Mouse (Mus musculus): ENCODE results near the gene Gm20388. TPM values are rescaled to one million over a fixed set of nuclear protein-coding genes. Genes with fewer than 3 reads are reported as not detected.

Gm20388 gene
- polyA plus RNA-seq, 1 experiment from 2014 or later = 7.4 TPM

DNA sequence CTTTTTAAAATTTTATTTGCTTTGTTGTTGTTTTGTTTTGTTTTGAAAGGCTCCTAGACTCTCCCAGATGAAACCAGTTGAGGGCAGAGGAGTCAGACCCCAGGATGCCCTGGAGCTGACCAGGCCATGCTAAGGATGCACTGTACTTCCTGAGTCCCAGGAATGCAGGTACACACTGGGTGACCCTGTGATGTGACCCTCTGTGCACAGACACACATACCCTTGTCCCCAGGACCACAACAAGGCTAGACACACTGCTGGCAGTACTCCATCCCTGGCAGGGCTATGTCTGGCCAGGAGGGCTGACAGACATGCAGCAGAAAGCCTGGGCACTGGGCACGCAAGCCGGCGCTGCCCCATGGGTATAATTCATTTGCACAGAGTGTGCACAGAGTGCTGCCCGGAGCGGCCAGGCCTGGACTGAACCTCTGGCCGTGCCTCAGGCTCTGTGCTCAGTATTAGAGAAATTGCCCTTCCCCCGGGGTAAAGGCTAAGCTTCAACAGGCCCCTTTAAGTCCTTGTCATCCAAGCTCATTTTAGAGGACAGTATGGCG lies 2856.1 kb downstream of the Gm20388 start:
- Histone ChIP-seq H3K4me1 (ENCODE audit: control insufficient read depth, insufficient read depth, low read length) (no peaks in the 10 kb centered on the region), H3K36me3 (ENCODE audit: control insufficient read depth, insufficient read depth, low read length) (no peaks in the 10 kb centered on the region), H3K9ac (ENCODE audit: low read length) (no peak overlapping the region), H3K27me3 (ENCODE audit: control insufficient read depth, insufficient read depth, low read length) (no peaks in the 10 kb centered on the region), H3K27ac (ENCODE audit: low read length) (no peak overlapping the region), H3K9me3 (replicated peaks; ENCODE audit: control insufficient read depth, low read length) (no peaks in the 10 kb centered on the region), H3K4me3 (replicated peaks; ENCODE audit: low read length) (no peak overlapping the region), H3K4me2 (ENCODE audit: low read depth, low read length) (no peak overlapping the region)
- no peak for ATAC-seq (ENCODE audit: insufficient read depth, low FRiP score)
- WGBS = 71% methylated on average over 8 of the region's 8 CpGs

DNA sequence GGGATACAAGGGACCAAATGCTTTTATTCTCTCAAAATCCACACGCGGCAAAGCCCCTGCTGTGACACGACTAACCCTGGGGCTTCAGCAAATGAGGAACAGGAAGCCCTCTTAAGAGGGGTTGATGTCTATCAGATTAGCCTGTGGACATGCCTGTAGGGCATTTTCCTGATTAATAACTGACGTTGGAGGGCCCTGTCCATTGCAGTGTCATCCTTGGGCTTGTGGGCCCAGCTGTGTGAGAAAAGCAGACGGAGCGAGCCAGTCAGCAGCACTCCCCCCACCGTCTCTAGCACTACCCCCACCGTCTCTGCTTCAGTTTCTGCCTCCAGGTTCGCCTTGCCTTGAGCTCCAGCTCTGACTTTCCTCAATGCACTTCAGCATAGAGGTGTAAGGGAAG lies 2856.6 kb downstream of the Gm20388 start:
- no peak for ATAC-seq (ENCODE audit: insufficient read depth, low FRiP score)
- Histone ChIP-seq H3K4me3 (replicated peaks; ENCODE audit: low read length) (no peak overlapping the region), H3K9me3 (replicated peaks; ENCODE audit: control insufficient read depth, low read length) (no peaks in the 10 kb centered on the region), H3K36me3 (ENCODE audit: control insufficient read depth, insufficient read depth, low read length) (no peaks in the 10 kb centered on the region), H3K4me1 (ENCODE audit: control insufficient read depth, insufficient read depth, low read length) (no peaks in the 10 kb centered on the region), H3K27me3 (ENCODE audit: control insufficient read depth, insufficient read depth, low read length) (no peaks in the 10 kb centered on the region), H3K27ac (ENCODE audit: low read length) (no peak overlapping the region), H3K9ac (ENCODE audit: low read length) (no peak overlapping the region), H3K4me2 (ENCODE audit: low read depth, low read length) (no peak overlapping the region)
- WGBS = 60% methylated on average over 9 of the region's 9 CpGs

DNA sequence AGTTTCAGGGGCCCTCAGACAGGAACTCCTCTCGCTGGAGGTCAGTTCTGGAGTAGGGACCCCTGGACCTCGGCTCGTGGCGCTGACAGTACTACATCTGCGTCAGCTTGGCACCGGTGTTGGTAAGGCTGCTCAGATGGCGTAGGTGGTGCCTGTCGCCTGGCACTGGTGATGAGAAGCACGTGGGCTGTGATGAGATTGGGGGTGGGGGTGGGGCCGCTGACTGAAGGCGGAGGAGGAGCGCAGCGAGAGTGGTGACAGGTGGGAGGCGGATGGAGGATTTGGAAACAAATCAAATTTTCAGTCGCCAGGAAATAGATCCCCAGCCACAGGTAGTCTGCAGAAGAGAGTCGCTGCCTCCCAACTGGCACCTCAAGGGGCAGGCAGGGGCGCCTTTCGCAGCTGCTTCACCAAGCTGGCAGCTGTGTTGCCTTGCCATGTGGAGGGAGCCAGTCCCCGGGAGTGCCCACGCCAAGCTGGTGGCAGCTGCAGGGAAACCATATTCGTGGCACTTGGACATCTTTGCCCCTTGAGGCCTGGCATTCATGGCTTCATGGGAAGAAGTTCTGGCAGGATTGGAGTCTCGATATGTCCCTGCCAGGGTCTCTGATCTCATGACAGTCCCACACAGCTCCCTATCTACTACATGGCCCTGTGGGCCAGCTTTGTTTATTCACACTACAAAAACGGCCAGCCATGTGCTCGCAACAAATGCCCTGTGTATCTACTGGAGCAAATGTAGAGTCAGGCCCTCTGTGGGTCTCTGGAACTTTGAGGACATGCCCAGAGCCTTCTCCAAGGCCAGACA lies 2858.8 kb downstream of the Gm20388 start:
- Histone ChIP-seq H3K9ac (ENCODE audit: low read length) (no peak overlapping the region), H3K27me3 (ENCODE audit: control insufficient read depth, insufficient read depth, low read length) (no peaks in the 10 kb centered on the region), H3K4me1 (ENCODE audit: control insufficient read depth, insufficient read depth, low read length) (no peaks in the 10 kb centered on the region), H3K4me2 (ENCODE audit: low read depth, low read length) (no peak overlapping the region), H3K27ac (ENCODE audit: low read length) (no peak overlapping the region), H3K9me3 (replicated peaks; ENCODE audit: control insufficient read depth, low read length) (no peaks in the 10 kb centered on the region), H3K36me3 (ENCODE audit: control insufficient read depth, insufficient read depth, low read length) (no peaks in the 10 kb centered on the region), H3K4me3 (replicated peaks; ENCODE audit: low read length) (no peak overlapping the region)
- ATAC-seq (ENCODE audit: insufficient read depth, low FRiP score) = no peak
- WGBS = 55% methylated on average over 24 of the region's 24 CpGs

DNA sequence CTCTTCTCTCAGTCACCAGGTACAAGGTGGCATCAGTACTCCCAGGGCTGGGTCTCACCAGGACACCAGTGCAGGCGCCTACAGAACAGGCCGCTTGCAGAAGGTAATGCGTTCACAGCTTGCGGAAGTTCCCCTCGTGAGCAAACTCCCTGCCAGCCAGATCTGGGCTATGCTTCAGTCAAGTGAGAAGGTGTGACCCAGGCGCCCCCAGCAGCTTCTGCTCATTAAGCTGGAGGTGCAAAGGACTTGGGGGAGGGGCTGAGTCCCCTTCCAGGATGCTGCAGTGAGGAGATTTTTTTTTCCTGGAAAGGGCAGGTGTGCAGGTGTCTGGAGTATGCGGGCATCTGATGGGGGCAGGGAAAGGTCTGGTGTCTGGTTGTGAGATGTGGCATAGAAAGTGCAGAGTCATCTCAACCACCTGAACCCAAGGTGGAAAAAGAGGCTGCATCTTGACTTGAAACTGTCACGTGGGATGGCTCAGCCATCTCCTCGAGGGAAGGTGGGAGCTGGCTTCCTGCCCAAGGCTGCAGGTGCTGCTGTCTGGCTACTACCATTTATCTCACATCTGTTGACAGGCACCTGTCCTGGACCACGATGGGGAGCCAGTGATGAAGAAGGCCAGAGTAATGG lies 2861.9 kb downstream of the Gm20388 start:
- H3K9me3 ChIP-seq (replicated peaks; ENCODE audit: control insufficient read depth, low read length) = no peaks in the 10 kb centered on the region
- no peak for ATAC-seq (ENCODE audit: insufficient read depth, low FRiP score)
- H3K27ac ChIP-seq (ENCODE audit: low read length) = no peak overlapping the region
- no peak overlapping the region for H3K4me2 ChIP-seq (ENCODE audit: low read depth, low read length)
- H3K4me3 ChIP-seq (replicated peaks; ENCODE audit: low read length) = no peak overlapping the region
- H3K36me3 ChIP-seq (ENCODE audit: control insufficient read depth, insufficient read depth, low read length) = no peaks in the 10 kb centered on the region
- H3K27me3 ChIP-seq (ENCODE audit: control insufficient read depth, insufficient read depth, low read length) = 0 out of 2 replicates have a peak, but pooled peaks cover 4% of the 10 kb centered on the region
- 0 out of 2 replicates have a peak, but pooled peaks cover 3% of the 10 kb centered on the region for H3K4me1 ChIP-seq (ENCODE audit: control insufficient read depth, insufficient read depth, low read length)
- 22% methylated on average over 10 of the region's 10 CpGs for WGBS
- H3K9ac ChIP-seq (ENCODE audit: low read length) = no peak overlapping the region

DNA sequence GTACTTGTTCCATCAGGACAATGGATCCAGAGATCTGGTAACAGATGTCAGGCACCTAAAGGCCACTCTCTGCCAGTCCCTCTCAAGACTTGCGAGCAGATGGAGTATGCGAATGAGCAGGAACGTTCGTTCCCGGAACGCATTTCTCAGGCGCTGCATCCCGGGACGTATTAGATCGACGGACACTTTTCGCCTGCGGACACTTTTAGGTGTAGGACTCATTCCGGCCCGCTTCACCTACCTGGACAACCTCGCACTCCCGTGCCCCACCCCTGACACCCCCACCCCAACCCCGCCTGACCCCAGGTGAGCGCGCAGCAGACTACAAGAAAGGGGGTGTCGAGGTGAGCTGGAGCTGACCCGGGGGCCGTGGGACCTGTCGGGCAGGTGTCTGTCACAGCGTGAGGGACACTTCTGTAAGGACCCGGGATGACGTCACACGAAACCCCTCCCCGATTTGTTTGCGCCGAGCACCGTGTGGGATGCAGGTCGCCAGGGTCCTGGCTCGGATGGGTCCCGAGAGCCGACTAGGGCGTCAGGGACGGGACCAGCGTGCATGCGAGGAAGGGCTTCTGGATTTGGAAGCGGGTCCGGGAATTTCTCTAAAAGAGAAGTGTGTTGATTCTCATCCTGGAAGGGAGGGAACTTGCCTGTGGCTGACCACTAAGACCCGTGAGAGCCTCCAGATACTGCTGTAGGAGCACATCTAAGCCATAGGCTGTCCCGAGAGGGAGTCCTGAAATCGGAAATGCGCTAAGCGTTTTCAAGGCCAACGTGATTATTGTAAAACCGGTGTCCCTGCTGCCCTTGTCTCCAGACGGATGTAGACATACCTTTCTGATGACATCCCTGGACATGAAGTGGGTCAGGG lies 2864.9 kb downstream of the Gm20388 start, which contains the start of gene Acsf3:
Acsf3 (plus strand) TSS at position 202 of the 871 bp plus-strand sequence.
- under 1% methylated on average over 50 of the region's 50 CpGs for WGBS
- H3K4me2 ChIP-seq (ENCODE audit: low read depth, low read length) = peak within 1 kb of the TSS; percentile 71
- 0 out of 2 replicates have a peak, but pooled peaks cover 4% of the 10 kb centered on the region for H3K27me3 ChIP-seq (ENCODE audit: control insufficient read depth, insufficient read depth, low read length)
- H3K9me3 ChIP-seq (replicated peaks; ENCODE audit: control insufficient read depth, low read length) = no peaks in the 10 kb centered on the region
- H3K27ac ChIP-seq (ENCODE audit: low read length) = 0 out of 2 replicates have a peak within 1 kb of the TSS, but pooled peaks have one; percentile 19
- peak; percentile 73 for ATAC-seq (ENCODE audit: insufficient read depth, low FRiP score)
- H3K9ac ChIP-seq (ENCODE audit: low read length) = peak within 1 kb of the TSS; percentile 91
- 0 out of 2 replicates have a peak, but pooled peaks cover 3% of the 10 kb centered on the region for H3K4me1 ChIP-seq (ENCODE audit: control insufficient read depth, insufficient read depth, low read length)
- H3K36me3 ChIP-seq (ENCODE audit: control insufficient read depth, insufficient read depth, low read length) = no peaks in the 10 kb centered on the region
- peak within 1 kb of the TSS; percentile 81 for H3K4me3 ChIP-seq (replicated peaks; ENCODE audit: low read length)

DNA sequence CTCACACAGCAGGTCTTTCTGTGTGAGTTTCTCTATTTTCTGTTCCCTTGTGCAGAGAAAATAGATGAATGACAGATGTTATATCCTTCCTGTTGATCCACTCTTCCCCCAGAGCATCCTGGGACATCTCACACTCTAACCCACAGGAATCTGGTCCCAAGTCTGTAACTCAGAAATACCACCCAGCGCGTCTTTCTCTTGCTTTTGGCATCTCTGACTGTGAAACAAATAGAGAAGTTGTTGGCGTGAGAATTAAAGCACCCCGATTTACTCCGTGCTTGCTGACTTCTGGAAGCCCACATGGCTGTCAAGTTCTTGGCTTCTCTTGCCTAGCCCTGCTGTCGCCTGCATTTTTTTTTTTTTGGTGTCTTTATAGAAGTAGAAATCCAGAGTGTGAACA lies 2867.1 kb downstream of the Gm20388 start:
- H3K27ac ChIP-seq (ENCODE audit: low read length) = no peak overlapping the region
- no peak for ATAC-seq (ENCODE audit: insufficient read depth, low FRiP score)
- 0 out of 2 replicates have a peak, but pooled peaks cover 4% of the 10 kb centered on the region for H3K27me3 ChIP-seq (ENCODE audit: control insufficient read depth, insufficient read depth, low read length)
- no peak overlapping the region for H3K4me3 ChIP-seq (replicated peaks; ENCODE audit: low read length)
- no peaks in the 10 kb centered on the region for H3K9me3 ChIP-seq (replicated peaks; ENCODE audit: control insufficient read depth, low read length)
- no peak overlapping the region for H3K4me2 ChIP-seq (ENCODE audit: low read depth, low read length)
- H3K36me3 ChIP-seq (ENCODE audit: control insufficient read depth, insufficient read depth, low read length) = no peaks in the 10 kb centered on the region
- whole genome bisulfite sequencing = 85% methylated on average over 6 of the region's 6 CpGs
- H3K4me1 ChIP-seq (ENCODE audit: control insufficient read depth, insufficient read depth, low read length) = 0 out of 2 replicates have a peak, but pooled peaks cover 3% of the 10 kb centered on the region
- H3K9ac ChIP-seq (ENCODE audit: low read length) = no peak overlapping the region

DNA sequence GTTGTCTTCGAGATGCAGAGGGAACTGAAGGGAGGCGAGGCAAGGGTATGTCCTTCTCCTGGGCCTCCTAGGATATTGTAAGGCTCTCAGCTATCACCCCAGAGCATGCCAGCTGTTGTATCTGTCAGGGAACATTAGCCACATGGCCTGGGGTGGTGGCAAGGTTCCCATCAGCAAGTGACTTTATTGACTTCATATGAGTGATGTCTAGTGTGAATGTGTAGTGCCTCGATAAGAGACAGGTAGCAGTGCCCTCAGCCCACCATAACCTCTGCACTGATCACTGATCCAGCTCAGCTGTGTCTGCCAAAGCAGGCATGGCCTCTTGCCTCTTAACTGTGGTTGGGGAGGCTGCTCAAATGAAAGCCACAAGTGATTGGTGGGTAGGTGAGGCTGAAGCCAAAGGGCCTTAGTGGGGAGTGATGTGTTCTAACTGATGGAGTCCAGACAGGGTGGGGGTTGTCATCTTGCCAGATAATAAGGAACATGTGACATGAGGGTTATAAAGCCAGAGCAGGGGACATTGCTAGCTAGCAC lies 2868.1 kb downstream of the Gm20388 start:
- WGBS = 74% methylated on average over 3 of the region's 3 CpGs
- ATAC-seq (ENCODE audit: insufficient read depth, low FRiP score) = no peak
- Histone ChIP-seq H3K4me3 (replicated peaks; ENCODE audit: low read length) (no peak overlapping the region), H3K4me2 (ENCODE audit: low read depth, low read length) (no peak overlapping the region), H3K9ac (ENCODE audit: low read length) (no peak overlapping the region), H3K9me3 (replicated peaks; ENCODE audit: control insufficient read depth, low read length) (no peaks in the 10 kb centered on the region), H3K4me1 (ENCODE audit: control insufficient read depth, insufficient read depth, low read length) (0 out of 2 replicates have a peak, but pooled peaks cover 3% of the 10 kb centered on the region), H3K27me3 (ENCODE audit: control insufficient read depth, insufficient read depth, low read length) (0 out of 2 replicates have a peak, but pooled peaks cover 4% of the 10 kb centered on the region), H3K36me3 (ENCODE audit: control insufficient read depth, insufficient read depth, low read length) (no peaks in the 10 kb centered on the region), H3K27ac (ENCODE audit: low read length) (no peak overlapping the region)

DNA sequence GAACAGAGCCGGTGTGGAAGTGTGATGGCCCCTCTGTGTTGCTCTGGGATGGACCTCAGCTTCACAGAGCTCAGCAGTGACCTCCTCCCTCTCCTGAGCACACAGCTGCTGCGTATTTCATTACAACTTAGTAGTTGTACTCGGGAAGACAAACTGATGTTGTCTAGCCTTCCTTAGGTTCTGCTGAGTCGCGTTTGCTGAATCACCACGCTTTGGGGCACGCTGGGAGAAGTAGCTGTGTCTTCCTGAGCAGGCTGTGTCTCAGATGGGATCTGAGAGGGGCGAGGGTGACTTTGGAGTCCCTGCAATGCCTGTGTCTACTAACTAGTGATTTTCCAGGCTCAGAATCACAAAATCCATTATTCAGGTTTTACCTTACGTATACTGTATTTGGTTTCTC lies 2868.6 kb downstream of the Gm20388 start:
- WGBS = 72% methylated on average over 9 of the region's 9 CpGs

More for the DNA sequence above, 2868.6 kb downstream of the Gm20388 start:
- H3K4me2 ChIP-seq (ENCODE audit: low read depth, low read length) = no peak overlapping the region
- H3K27ac ChIP-seq (ENCODE audit: low read length) = no peak overlapping the region
- H3K27me3 ChIP-seq (ENCODE audit: control insufficient read depth, insufficient read depth, low read length) = 0 out of 2 replicates have a peak, but pooled peaks cover 4% of the 10 kb centered on the region
- no peaks in the 10 kb centered on the region for H3K9me3 ChIP-seq (replicated peaks; ENCODE audit: control insufficient read depth, low read length)
- no peak overlapping the region for H3K4me3 ChIP-seq (replicated peaks; ENCODE audit: low read length)
- no peak overlapping the region for H3K9ac ChIP-seq (ENCODE audit: low read length)
- no peaks in the 10 kb centered on the region for H3K36me3 ChIP-seq (ENCODE audit: control insufficient read depth, insufficient read depth, low read length)
- ATAC-seq (ENCODE audit: insufficient read depth, low FRiP score) = no peak
- H3K4me1 ChIP-seq (ENCODE audit: control insufficient read depth, insufficient read depth, low read length) = 0 out of 2 replicates have a peak, but pooled peaks cover 3% of the 10 kb centered on the region
